Mouse (Mus musculus) frontal cortex, adult (tissue): ENCODE data around the gene Dld.

Experiments
- ATAC-seq: cut with Nextera tagmentation; 2 replicates; pipeline ENCODE4 v1.9.2; 2017; ENCODE audit warnings: mild to moderate bottlenecking, moderate library complexity, mixed read lengths; ENCODE audit not compliant: low TSS enrichment

Dld gene

DNA sequence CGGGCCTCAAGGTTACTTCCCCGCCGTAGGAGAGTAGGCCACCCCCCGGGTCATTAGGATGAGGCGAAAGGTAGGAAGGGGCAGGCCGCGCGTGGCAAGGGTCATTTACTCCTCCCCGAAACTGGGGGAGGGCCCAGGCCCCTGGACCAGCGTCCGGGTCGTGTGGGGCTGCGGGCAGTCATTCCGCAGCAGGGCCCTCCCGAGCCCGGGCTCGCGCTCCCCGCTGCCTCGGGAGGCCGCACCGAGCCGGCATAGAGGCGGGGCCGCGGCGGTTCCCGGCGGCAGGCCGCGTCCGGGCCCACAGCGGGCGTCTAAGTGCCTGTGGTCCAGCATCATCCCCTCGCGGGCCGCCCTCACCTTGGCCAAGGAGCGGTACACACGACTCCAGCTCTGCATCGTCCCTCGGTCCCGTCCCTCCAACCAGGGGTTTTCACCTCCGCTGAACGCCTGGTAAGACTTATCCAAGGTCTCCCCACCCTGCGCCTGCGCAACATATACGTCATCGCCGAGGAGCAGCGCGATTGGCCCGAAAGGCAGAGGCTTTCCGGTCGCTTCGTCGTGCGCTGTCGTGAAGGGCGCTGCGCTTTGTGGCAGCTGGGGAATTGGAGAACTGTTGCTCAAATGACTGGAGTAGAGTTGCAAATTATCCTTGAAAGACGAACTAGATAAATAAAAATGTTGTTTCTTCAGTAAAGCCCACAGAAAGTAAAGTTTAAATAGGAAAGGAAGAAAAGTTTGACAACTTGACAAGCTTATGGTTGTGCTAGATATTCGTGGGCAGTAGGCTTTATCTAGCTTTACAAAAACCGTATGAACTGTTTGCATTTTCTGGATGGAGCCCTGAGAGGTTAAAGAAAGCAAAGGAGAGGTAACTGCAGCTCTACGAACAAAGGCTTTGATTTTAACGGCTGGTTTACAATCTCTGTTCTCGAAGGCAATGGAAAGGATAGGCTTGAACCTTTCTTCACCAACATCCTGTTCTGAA lies at the start of gene Dld:
TSS of gene Dld (minus strand) at position 510 of the 985 bp plus-strand sequence.
- peak; percentile 100 for ATAC-seq

DNA sequence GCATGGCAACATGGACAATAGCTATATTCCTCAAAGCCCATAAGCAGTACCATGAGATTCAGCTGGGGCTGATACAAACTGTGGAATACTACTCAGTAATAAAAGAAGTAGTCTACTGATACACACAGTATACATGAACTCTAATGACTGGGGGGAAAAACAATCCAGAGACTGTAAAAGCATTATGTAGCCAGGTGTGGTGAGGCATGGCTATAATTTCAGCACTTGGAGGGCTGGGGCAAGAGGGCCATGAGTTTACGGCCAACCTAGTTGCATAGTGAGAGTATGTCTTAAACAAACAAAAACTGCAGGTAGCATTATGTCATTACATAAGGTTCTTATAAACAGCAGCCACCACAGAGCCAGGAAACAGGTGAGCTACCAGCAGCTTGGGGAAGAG lies 49.6 kb upstream of the Dld start:
- no peak for ATAC-seq

GRCm38 (mm10) chr12:31397709-31398108 lies 46.5 kb upstream of the Dld start:
- no peak for ATAC-seq

- ATAC-seq: no peak
These were observed 44.6 kb upstream of the Dld start for GRCm38 (mm10) chr12:31395895-31396294.

- no peak for ATAC-seq
These were observed 40.4 kb upstream of the Dld start for GRCm38 (mm10) chr12:31391696-31392095.

DNA sequence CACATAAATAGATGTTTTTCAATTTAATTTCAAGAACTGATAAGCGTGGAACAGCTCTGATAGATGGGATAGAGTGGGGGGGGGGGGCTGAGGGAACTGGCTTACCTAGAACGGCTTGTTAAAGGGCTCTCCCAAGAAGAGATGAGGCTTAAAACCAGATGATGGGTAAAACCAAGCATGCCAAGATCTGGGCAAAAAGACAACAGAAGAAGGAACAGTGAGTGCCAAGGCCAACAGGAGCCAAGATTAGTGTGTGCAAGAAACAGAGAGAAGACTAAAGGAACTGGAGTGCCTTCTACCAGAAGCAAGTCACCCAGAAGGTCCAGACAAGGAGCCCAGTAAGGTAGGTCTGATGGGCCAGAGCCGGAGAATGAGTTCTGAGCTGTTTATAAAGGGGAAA lies 39.3 kb upstream of the Dld start, which contains the start of gene Slc26a3:
TSS of gene Slc26a3 (plus strand) at position 301 of the 400 bp plus-strand sequence.
- no peak for ATAC-seq

DNA sequence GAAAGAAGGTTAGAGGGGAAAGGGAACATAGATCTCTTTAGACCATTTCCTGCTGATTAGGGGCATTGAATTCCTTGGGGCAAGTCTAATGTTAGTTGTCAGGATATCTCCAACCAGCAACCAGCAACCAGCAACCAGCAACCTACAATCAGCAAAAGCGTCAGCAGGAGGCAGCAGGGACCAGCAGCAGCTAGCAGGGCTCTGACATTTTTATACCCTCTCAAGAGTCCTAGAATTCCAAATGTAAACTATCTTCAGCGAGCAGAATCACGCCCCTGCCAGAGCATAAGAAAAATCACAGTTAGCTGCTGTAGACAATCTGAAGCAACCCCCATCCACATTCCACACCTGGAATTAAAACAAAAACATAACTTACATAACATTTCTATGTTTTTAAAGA lies 36.0 kb upstream of the Dld start:
- no peak for ATAC-seq

DNA sequence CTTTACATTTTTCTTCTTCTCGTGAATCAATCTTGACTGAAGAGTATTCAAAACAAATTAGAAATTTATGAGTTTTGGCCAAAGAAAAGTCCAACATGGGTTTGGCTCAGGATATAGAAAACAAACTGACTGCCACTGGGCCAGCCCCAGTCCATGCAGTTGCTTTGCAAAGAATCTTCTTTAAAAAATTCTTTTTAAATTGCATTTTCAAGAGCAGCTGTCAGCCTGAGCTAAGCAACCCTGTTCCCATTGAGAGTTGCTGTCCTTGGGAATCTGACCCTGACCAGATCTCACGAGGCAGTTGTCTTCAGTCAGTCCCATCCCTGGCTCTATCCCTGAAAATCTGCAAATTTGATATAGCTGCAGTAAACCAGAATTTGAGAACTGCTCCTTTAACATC lies 31.2 kb upstream of the Dld start:
- ATAC-seq: no peak

DNA sequence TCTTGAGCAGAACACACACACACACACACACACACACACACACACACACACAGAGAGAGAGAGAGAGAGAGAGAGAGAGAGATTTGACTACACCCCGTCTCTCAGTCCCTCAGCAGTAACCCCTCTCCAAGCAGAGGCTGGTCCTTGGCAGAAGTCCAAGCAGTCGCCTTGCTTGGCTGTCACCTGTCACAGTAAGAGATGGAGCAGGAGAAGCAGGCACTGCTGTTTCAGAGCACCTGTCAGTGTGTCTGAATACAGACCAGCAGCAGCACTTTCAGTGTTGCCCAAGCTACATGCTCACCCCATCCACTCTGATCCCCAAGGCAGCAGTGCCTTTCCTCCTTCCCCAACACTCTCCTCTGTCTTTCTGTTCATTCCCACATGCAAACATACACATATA lies 29.6 kb upstream of the Dld start:
- ATAC-seq: no peak

- ATAC-seq: peak; percentile 60
These were observed 26.0 kb upstream of the Dld start for GRCm38 (mm10) chr12:31377241-31377640.

GRCm38 (mm10) chr12:31376326-31376950 lies 25.2 kb upstream of the Dld start:
- peak; percentile 44; the same call in 1 of the 2 replicates for ATAC-seq

DNA sequence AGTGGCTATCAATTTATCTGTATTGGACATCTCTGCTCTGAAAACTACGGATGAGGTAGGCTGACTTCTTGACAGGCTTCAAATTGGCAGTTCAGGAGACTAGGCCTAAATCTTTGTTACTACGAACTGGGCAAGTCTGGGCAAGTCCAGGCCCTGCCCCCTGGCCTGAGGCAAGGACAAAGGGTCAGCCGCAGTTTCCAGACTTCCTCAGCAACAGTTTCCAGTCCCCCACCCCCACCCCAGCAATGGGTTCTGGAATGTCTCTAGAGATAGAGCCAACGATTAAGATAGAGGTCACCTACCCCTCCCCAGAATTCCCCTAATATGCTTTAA lies 24.0 kb upstream of the Dld start:
- no peak for ATAC-seq

- ATAC-seq: peak; percentile 95
These were observed 23.5 kb upstream of the Dld start for GRCm38 (mm10) chr12:31374603-31375282.

DNA sequence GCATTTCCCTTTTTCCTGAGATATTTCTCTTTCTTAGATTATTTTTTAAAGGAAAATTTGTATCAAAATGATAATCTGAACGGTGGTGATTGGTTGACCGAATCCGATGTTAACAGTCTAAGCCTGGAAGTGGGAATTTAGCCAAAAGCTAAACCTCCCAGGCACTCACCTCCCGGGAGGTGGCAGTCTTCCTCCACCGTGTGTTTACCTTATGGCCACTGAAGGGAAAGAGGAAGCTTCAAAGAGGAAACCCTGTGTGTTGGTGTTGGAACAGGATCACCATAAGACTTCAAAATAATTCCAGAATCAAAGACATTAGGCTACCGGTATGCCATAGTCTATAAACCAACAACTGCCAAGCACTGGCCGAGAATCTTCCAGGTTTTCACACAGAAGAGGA lies 18.4 kb upstream of the Dld start:
- ATAC-seq: no peak

GRCm38 (mm10) chr12:31369118-31369517 lies 17.9 kb upstream of the Dld start:
- ATAC-seq: no peak

- no peak for ATAC-seq
These were observed 16.5 kb upstream of the Dld start for GRCm38 (mm10) chr12:31367721-31368120.

- no peak for ATAC-seq
These were observed 15.2 kb upstream of the Dld start for GRCm38 (mm10) chr12:31366428-31366827.

DNA sequence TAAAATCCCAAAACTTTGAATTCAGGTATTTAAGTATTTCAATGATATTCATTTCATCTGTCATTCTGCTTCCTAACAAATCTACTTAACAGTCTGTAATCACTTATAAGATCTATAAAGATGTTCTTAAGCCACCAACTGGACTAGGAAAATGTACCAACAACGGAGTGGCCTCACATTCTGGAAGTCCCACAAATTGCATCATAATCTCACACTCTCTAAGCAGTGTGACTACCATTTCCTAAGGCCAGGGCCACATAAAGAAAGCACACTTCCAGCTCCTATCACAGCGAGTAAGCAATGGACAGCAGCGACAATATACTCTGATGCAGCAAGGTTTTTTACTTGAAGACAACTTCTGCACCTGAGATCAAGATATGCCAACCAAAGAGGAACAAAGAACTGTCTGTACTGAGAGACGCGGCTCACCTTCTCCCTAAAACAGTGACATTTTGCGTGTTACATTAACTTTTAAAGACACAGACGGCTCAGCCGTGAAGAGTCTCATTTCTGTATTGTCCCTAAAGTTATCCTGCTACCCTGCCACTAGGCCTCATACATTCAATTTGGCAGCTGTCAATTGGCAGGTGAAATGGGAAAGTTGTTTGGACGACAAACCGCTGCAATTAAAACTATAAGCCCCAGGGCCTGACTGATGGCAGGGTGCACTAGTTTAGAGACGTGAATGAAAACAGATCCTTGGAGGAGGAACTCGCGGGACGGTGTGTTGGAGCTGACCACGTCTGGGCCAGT lies 886 bp downstream of the Dld start:
- ATAC-seq: no peak

DNA sequence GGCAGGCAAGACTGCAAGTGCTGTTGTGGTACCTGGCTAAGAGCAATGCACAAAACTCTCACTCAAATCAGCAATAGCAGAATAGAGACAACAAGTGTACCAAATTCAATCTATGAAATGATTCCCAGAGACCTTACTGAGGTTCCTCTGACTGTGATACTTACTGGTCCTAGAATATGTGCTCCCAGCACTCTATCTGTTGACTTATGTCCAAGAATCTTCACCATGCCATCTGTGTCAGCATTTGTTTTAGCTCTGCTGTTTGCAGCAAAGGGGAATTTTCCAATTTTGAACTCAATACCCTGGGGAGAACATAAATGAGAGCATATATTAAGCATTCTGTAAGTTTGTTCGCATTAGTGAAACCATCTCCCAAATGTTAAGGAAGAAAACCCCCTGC lies 18.0 kb downstream of the Dld start:
- ATAC-seq: no peak

DNA sequence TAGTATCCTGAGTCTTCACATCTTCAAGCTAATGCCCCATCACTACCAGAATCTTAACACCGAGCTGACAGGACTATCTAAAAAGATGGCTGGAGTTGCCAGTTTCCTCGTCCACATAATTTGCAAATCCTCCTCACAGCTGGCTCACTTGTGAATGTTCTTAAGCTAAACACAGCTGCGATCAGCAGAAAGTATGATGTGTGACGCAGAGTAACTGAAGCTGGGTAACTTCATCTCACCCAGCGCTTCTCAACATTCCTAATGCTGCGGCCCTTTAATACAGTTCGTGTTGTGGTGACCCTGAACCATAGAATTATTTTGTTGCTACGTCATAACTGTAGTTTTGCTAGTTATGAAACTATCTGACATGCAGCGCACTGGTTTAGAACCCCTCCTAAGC lies 24.1 kb downstream of the Dld start:
- peak; percentile 58; the same call in 1 of the 2 replicates for ATAC-seq

DNA sequence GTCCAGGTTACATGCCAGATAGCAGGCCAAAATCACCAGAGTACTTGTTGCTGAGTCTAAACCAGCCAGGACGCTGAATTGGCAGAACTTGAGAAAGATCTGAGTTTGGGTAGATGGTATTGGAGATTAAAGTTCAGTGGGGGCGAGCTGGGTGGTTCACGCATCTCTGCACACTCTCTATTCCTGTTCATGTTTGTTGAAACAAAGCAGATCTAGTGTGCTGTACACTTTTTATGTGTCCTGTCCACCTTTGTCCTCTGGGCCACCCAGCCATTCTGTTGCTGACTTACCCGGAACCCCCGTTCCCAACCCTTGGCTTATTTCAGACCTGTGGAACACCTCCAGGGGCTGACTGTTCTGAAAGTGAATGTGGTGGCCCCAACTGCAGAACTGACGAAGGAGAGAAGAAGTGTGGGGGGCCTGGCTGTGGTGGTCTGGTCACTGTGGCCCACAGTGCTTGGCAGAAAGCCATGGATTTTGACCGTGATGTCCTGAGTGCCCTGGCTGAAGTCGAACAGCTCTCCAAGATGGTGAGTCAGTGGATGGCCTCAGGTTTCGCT lies 28.0 kb downstream of the Dld start:
- no peak for ATAC-seq
